9 mouse cellular contexts compared by ENCODE assay signal in genomic region chr17:68881725-68882524, GRCm38 (mm10). TPM values are rescaled to one million over a fixed set of nuclear protein-coding genes. Genes with fewer than 3 reads are reported as not detected.
A peak's percentile ranks its signal among the peaks of the same experiment; 100 is the strongest.
DNase-seq lines count a peak whose midpoint lies in the region; ATAC-seq and TF ChIP-seq lines count a peak whose summit lies in the region.
"Had no signal": no experiment of that assay in that cellular context is flagged by ENCODE, and none has a peak within 500 bp of the region (broad histone marks: within the 10 kb centered on the region; RNA-seq: fewer than 3 reads in every experiment).

No protein-coding gene starts in this region.

- 0 out of 2 replicates have a peak overlapping the region, but pooled peaks have one; percentile 37 for H3K9ac ChIP-seq in embryonic facial prominence, embryonic 14.5 days (ENCODE audit: low read depth, low read length)
- peak overlapping the region; percentile 62 for H3K9ac ChIP-seq in hindbrain, embryonic 13.5 days
- H3K9ac ChIP-seq in lung, postnatal 0 days (replicated peaks; ENCODE audit: low read depth): no peak overlapping the region

- H3K27ac ChIP-seq in embryonic facial prominence, embryonic 14.5 days (replicated peaks; ENCODE audit: low read depth, low read length): no peak overlapping the region
- H3K27ac ChIP-seq in hindbrain, embryonic 13.5 days: peak overlapping the region; percentile 45; the same call in 1 of the 2 replicates
- no peak overlapping the region for H3K27ac ChIP-seq in lung, postnatal 0 days (ENCODE audit: low read length)

- 15% methylated on average over 21 of the region's 21 CpGs for WGBS in embryonic facial prominence, embryonic 14.5 days
- 14% methylated on average over 21 of the region's 21 CpGs for WGBS in hindbrain, embryonic 13.5 days
- 13% methylated on average over 21 of the region's 21 CpGs for WGBS in lung, postnatal 0 days

- no peaks in the 10 kb centered on the region for H3K9me3 ChIP-seq in embryonic facial prominence, embryonic 14.5 days (ENCODE audit: control insufficient read depth, low read length)
- no peaks in the 10 kb centered on the region for H3K9me3 ChIP-seq in hindbrain, embryonic 13.5 days
- H3K9me3 ChIP-seq in lung, postnatal 0 days (ENCODE audit: low read length): no peaks in the 10 kb centered on the region

- H3K36me3 ChIP-seq in embryonic facial prominence, embryonic 14.5 days (ENCODE audit: control insufficient read depth, insufficient read depth, low read length): no peaks in the 10 kb centered on the region
- H3K36me3 ChIP-seq in hindbrain, embryonic 13.5 days: no peaks in the 10 kb centered on the region
- no peaks in the 10 kb centered on the region for H3K36me3 ChIP-seq in lung, postnatal 0 days (ENCODE audit: insufficient read depth, low read length)

- DNase-seq in ovary, postnatal 36 days (ENCODE audit: low spot score): peak; percentile 8
- no peak for DNase-seq in ovary, adult 18-20 months (ENCODE audit: low spot score)
- DNase-seq in embryonic facial prominence, embryonic 14.5 days (ENCODE audit: low spot score): peak; percentile 49
- DNase-seq in layer of hippocampus, postnatal 14 days (ENCODE audit: low spot score in 2 of 2): peak; percentile 24 to 29
- peak; percentile 39 for DNase-seq in lung, postnatal 0 days (ENCODE audit: low spot score)
- peak; percentile 59 for DNase-seq in right cerebral cortex, postnatal 14 days

- H3K4me2 ChIP-seq in embryonic facial prominence, embryonic 14.5 days (ENCODE audit: low read depth, low read length): peak overlapping the region; percentile 56
- H3K4me2 ChIP-seq in hindbrain, embryonic 13.5 days: peak overlapping the region; percentile 54
- peak overlapping the region; percentile 33; the same call in 1 of the 2 replicates for H3K4me2 ChIP-seq in lung, postnatal 0 days (replicated peaks; ENCODE audit: low read depth, low read length)

- no peak for TF ChIP-seq EP300 in lung, postnatal 0 days (IDR thresholded peaks at IDR 0.05)

- peak overlapping the region; percentile 36 for H3K4me3 ChIP-seq in embryonic facial prominence, embryonic 14.5 days (ENCODE audit: low read depth, low read length)
- peak overlapping the region; percentile 42 for H3K4me3 ChIP-seq in hindbrain, embryonic 13.5 days
- no peak overlapping the region for H3K4me3 ChIP-seq in lung, postnatal 0 days (ENCODE audit: low read depth, low read length)

- no peaks in the 10 kb centered on the region for H3K4me1 ChIP-seq in embryonic facial prominence, embryonic 14.5 days (ENCODE audit: control insufficient read depth, insufficient read depth, low read length)
- no peaks in the 10 kb centered on the region for H3K4me1 ChIP-seq in hindbrain, embryonic 13.5 days (replicated peaks)
- no peaks in the 10 kb centered on the region for H3K4me1 ChIP-seq in lung, postnatal 0 days (ENCODE audit: insufficient read depth, low read depth, low read length)

- TF ChIP-seq CTCF in lung, postnatal 0 days (IDR thresholded peaks at IDR 0.05): peak; percentile 65

- peak; percentile 50; the same call in 1 of the 2 replicates for ATAC-seq in embryonic facial prominence, embryonic 14.5 days (ENCODE audit: low read depth)
- peak; percentile 72 for ATAC-seq in hindbrain, embryonic 13.5 days (ENCODE audit: low FRiP score)
- no peak for ATAC-seq in lung, postnatal 0 days
- ATAC-seq in megakaryocyte-erythroid progenitor cell, adult 5-6 weeks (replicated peaks; ENCODE audit: low FRiP score, low TSS enrichment, poor library complexity, severe bottlenecking): no peak

- no peaks in the 10 kb centered on the region for H3K27me3 ChIP-seq in embryonic facial prominence, embryonic 14.5 days (replicated peaks; ENCODE audit: control insufficient read depth, insufficient read depth, low read length)
- no peaks in the 10 kb centered on the region for H3K27me3 ChIP-seq in hindbrain, embryonic 13.5 days
- H3K27me3 ChIP-seq in lung, postnatal 0 days (replicated peaks; ENCODE audit: insufficient read depth, low read length): no peaks in the 10 kb centered on the region

RNA-seq across cellular contexts. Expression of gene Tmem200c, which starts 55.5 kb away (rescaled TPM):
- polyA plus RNA-seq in embryonic facial prominence, embryonic 14.5 days (2014; fragmentation: Nextera tagmentation; extraction: Ambion mirVana): 1.1 and 2.0 TPM in 2 replicates
- polyA plus RNA-seq in hindbrain, embryonic 13.5 days (2015; fragmentation: Nextera tagmentation; extraction: Ambion mirVana): 1.9 and 2.3 TPM in 2 replicates
- total RNA-seq in layer of hippocampus, postnatal 14 days (2021): 1 to 10 TPM; 6.0 to 6.5 TPM
- 0.11 TPM in 1 of 2 replicates, not detected in the other for polyA plus RNA-seq in lung, postnatal 0 days (2015; fragmentation: Nextera tagmentation; extraction: Ambion mirVana)
- not detected in 2 replicates for total RNA-seq in megakaryocyte-erythroid progenitor cell, adult 5-6 weeks (2014; fragmentation: Nextera tagmentation)
- not detected in 2 replicates for total RNA-seq in megakaryocyte-erythroid progenitor cell, adult 5-6 weeks (2017)
- total RNA-seq: MEL had no signal

Comparison
In these comparisons a context has a peak if more than half of its experiments do, and no peak if none do; other contexts are left out.
1. ATAC-seq: peak in embryonic facial prominence, embryonic 14.5 days (single experiment) and hindbrain, embryonic 13.5 days (single experiment); none in lung, postnatal 0 days (single experiment) and megakaryocyte-erythroid progenitor cell, adult 5-6 weeks (single experiment).
2. Peak in every context shown above with its lines, with median percentiles within 50 percentile points of each other: H3K4me2 ChIP-seq.